Mouse (Mus musculus): ENCODE data around the gene Dhrs11.
A peak's percentile ranks its signal among the peaks of the same experiment; 100 is the strongest.
"Not testable (repeated sequence)": the region's sequence is repeated elsewhere in the genome, so short reads cannot be mapped to it uniquely, and the experiment has no call there.

The Dhrs11 gene

DNA sequence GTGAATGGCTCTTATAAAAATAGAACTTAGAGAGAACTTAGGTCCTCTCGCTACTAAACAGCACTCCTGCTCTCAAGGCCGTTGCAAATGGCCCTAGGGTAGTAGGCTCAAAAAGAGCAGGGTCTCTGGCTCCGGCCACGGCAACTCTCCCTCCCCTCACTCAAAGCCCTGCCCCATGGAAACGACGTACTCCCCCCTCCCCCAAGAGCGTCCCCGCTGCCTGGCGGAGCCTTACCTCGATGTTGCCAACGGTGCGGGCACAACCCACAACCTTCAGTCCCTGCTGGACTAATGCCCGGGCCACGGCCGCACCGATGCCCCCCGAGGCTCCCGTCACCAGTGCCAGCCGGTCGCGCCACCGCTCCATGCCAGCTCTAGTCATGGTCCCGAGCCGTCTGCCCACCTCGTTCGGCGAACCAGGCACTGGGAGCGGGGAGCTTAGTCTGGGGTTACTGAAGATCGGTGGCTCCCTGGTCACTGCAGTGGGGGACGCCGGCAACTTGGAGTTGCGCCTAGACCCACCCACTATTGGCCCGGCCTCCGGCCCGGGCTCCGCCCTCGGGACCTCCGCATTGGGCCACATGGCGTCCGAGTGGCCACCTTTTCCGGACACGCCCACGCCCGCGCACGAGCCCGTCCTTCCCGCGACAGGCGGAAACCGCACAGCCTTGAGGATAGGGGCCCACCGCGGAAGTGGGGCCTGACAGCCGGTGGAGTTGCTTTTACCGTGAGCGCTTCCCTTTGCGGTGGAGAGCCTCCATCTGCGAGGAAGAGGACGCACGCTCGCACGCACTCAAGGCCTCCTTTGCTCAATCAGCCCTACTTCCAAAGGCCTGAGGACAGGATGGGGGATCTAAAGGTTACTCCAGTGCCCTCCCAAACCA, at the start of gene Dhrs11:
TSS of gene Dhrs11 (minus strand) at position 479 of the 884 bp plus-strand sequence.
- peak; percentile 65 for DNase-seq (ENCODE audit: low read depth)

DNA sequence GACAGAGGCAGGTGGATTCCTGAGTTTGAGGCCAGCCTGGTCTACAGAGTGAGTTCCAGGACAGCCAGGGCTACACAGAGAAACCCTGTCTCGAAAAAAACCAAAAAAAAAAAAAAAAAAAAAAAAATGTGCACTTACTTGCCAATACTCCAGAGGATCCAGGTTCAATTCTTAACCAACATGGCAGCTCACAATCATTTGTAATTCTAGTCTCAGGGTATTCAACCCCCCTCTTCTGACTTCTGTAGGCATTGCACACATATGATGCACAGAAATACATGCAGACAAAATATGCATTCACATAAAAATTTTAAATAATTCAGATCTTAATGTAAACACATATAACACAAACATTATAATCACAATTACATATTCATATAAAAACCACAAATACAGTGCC, 47.2 kb upstream of the Dhrs11 start:
- not testable (repeated sequence) for DNase-seq (ENCODE audit: low read depth)

DNA sequence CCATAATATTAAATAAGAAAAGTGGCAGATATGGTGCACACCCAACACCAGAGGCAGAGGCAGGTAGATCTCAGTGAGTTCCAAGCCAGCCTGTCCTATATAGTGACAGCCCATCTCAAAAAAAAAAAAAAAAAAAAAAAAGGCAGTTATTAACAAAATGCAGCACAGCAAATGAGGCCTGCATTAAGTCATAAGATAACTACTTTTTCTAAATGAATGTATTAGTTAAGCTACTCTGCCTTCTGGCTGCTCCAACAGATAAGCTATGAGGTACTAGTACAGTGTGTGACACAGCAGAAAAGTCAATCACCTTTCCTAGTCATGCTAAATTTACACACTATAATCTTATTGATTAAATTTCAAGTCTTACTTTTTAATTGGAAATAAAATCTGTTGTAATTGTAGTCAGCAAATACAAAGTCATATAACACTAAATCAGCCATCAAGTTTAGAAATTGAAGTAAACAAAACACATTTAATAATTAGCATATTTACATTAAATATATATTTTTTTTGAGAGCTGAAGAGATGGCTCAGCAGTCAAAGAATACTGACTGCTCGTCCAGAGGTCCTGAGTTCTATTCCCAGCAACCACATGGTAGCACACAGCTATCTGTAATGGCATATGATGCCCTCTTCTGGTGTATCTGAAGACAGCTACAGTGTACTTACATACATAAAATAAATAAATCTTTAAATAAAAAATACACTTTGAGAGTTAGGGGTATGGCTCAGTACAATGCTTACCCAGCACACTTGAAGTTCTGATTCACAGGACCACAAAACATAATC, 44.4 kb upstream of the Dhrs11 start:
- no peak for DNase-seq (ENCODE audit: low read depth)

DNA sequence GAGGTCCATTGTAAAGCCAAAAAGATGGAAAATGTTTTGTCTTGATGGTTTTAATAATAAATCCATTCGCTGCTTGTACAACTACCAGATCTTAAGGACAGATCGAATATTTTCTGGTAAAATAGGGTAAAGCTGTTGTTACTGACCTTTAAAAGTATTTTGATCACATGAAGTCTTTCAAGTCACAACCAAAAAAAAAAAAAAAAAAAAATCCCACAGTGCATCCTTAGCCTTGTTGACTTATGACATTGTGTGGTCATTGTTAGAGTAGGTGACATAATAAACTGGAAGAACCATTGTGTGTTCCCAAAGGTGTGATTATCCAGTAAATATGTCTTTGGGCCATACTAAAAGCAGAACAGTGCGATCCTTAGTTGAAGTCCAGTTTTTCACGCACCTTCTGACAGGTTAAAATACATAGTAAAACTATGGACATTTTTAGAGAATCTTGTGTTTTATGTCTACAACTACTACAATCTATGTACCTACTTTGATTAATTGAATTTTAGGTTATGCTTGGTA, 42.8 kb upstream of the Dhrs11 start:
- no peak for DNase-seq (ENCODE audit: low read depth)

DNA sequence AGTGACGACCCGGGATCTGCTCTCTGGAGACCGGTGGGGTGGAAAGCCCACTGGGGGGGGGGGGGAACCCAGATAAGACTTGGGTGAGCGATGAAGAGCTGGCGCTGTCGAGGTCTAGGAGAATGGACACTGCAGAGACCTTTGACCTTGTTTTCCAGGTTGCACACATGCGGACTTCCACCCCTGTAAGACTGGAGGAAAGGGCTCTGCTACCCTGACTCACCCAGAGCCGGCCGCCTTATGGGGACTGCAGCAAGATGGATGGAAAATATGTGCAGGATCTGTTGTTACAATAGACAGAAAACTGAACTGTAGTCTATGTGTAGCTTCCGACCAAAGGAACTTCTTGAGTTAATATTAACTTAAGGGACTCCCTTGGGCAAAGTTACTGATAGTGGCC, 42.3 kb upstream of the Dhrs11 start:
- no peak for DNase-seq (ENCODE audit: low read depth)

DNA sequence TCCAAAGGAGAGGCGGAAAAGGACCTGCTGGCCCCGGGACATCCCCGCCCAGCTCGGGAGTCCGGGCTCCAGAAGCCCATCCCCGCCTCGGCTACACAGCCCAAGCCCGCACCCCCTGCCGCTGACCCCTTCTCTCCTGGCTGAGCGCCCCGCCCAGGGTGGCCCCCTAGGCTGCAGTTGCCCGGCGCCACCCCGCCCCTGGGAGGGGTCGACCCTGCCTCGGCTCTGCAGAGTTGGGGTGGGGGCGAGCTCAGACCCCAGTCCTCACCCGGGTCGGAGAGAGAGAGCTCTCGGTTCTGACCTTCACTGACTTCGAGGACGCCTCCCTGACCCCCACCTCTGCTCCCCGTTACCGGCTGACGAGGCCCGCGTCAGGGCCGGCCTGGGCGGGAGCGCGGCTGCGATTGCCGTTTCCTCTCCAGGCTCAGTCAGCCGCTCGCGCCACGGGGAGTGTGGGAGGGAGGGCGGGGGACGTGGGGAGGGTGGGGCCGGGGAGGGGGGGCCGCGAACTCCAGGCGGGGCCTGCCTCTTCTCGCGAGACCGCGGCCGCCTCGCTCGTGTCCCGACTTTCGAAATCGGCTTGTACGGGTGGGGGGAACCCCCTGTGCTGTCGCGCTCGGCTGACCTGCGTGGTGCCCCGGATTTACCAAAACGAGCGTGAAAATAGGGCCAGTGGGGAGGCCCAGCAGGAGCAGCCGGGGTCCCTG, 41.7 kb upstream of the Dhrs11 start, which contains the start of gene Ggnbp2:
TSS of gene Ggnbp2 (minus strand) at position 481 of the 707 bp plus-strand sequence.
- peak; percentile 64 for DNase-seq (ENCODE audit: low read depth)

DNA sequence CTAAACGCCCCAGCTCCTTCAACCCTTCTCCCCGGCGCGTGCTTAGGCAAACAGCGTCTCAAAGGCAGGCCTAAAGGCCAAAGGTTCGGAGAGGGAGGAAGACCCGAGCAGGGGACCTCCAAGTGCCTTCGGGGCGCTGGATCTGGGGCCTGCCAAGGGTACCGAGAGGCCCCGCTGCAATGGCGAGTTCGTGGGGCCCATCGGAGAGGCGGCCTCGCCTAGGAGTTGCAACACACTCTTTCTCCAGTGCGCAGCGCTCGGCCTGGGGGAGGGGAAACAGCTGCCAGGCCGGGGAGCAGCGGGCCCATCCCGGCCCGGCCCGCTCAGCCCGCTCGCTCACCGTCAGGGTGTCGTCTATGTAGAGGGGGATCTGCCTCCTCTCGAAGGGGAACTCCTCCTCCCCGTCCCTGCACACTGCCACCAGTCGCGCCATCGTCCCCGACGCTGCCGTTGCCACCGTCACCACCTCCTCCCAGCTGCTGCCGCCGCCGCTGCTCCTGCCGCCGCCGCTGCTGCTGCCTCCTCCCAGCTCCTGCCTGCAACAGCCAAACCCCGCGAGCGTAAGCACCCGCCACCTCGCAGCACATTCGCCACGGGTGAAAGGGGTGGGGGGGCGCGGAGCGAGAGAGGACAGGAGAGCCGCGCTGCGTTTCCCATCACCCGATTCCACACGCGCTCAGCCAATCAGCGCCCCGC, 40.9 kb upstream of the Dhrs11 start:
- DNase-seq (ENCODE audit: low read depth) = peak; percentile 72

DNA sequence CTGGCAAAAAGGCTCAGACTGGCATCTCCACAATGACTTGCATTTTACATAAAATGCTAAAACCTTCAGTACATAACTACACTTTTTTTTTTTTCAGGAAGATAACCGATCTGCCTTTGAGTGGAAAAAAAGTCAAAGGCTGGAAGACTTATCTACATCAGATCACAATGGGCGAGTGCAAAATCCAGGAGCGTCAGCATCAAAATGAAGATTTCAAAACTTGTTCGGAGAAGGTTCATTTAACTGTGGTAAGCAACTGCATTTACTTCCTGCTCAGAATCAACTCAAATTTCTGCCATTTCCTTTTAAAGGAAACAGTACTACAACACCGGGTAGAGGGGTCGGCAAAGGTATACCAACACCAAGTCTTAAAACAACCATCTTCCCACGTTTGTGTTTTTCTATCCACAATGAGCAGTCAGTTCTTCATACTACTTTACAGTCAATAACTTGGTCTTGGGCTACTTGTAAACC, 40.0 kb upstream of the Dhrs11 start:
- DNase-seq (ENCODE audit: low read depth) = no peak

DNA sequence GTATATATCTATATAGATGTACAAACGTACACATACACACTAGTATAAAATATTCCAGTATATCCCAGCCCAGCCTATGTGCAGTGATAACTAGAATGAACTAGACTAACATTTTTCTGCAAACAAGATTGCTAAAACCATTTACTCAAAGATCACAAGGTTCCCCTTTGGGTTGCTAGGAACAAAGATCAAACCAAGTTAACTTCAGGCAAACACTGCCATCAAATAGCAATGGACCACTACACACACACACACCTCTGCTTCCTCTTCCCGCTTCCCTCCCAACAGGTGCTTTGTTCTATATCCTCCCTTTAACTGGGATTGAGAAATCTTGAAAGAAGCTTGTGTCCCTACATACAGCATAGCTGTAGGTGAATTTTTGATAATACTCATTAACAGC, 38.8 kb upstream of the Dhrs11 start:
- no peak for DNase-seq (ENCODE audit: low read depth)

DNA sequence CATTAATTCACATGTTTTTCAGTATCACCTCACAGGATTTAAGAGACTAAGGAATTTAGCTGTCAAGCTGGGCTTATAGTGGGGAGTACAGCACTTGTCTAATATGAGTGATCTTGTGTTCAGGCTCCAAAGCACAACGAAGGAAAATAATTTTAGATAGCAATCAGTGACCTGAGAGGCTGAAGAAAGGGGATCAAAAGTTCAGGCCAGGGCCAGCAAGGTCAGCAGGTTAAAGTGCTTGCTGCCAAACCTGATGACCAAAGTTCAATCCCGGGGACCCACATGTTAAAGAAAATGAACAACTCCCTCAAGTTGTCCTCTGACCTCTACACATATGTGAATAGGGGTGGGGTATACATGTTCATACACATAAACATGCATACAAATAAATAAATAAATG, 36.5 kb upstream of the Dhrs11 start:
- no peak for DNase-seq (ENCODE audit: low read depth)

DNA sequence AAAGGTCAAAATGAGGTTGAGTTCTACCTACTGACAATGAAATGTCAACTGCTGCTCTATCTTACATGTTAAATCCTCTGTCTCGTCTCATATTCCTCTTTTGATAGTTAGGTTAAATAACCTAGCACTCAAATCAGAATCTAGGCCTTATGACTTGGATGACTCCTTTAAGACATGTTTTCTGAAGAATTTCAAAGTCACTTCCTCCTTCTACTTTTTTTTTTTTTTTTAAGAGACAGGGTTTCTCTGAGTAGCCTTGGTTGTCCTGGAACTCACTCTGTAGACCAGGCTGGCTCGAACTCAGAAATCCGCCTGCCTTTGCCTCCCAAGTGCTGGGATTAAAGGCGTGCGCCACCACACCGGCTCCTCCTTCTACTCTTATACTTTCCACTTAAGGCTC, 26.5 kb upstream of the Dhrs11 start:
- DNase-seq (ENCODE audit: low read depth) = no peak

DNA sequence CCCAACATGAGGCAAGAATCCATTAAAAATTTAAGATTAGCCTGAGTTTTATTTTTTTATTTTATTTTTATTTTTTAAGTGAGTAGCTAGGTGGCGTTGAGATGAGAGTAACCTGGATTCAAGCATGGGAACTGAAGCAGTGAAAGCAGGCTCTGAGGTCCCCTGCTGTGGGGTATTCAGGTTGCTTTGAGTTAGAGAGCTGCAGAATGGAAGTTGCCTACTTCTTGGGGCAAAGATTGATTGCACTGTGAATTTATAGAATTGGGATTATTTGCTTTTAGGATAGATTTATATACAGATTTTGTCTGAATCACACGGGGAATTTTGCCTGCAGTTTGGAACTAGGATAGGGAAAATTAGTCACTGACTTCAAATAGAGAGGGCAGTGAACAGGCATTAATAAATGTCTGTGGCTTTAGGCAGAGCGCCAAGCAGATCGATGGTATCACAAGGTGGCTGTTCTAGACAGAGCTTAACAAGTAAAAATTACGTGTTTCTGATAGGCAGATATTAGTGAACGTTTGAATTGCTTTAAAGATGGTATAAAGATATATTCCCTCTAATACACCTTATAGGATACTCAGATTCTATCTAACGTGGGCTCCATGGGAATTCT, 18.8 kb upstream of the Dhrs11 start:
- DNase-seq (ENCODE audit: low read depth) = no peak

DNA sequence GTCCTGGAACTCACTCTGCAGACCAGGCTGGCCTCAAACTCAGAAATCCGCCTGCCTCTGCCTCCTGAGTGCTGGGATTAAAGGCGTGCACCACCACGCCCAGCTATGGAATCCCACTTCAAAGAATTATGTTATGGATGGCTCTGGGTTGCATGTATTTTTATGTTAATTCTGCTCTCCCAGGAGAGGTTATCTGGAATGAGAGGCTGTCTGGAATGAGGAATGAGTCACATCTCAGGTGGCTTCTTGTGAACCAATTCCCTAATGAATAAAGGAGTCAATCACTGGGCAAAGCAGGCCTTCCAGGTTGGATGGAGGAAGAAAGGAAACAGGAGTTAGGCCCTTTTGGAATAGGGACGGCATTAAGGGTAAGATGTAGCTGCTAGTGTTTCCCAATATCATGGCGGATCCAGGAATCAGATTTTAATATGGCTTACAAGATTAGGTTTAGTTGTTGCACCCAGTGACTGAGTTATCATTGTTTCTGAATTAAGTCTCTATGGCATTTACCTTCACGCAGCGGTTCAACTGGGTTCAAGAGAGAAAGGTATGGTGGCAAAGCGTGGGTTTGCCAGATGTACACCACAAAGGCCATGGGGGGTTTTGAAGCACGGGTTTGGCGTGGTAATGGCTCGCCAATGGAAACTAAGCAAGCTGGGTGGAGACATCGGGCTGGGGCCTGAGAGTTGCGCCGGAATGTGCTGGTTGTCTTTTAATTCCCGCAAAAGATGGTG, 18.1 kb upstream of the Dhrs11 start:
- DNase-seq (ENCODE audit: low read depth) = no peak

DNA sequence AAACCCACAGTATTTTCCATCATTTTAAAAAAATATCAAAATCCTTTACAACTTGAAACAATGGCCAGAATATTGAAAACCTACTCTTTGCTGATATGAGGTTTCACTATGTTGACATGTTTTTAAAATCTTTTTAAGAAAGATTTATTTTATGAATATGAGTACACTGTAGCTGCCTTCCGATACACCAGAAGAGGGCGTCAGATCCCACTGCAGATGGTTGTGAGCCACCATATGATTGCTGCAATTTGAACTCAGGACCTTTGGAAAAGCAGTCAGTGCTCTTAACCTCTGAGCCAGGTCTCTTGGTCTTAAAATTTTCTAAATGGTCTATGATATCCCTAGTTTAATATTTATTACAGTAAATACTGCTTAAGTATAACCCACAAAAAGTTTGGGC, 10.5 kb upstream of the Dhrs11 start:
- no peak for DNase-seq (ENCODE audit: low read depth)

DNA sequence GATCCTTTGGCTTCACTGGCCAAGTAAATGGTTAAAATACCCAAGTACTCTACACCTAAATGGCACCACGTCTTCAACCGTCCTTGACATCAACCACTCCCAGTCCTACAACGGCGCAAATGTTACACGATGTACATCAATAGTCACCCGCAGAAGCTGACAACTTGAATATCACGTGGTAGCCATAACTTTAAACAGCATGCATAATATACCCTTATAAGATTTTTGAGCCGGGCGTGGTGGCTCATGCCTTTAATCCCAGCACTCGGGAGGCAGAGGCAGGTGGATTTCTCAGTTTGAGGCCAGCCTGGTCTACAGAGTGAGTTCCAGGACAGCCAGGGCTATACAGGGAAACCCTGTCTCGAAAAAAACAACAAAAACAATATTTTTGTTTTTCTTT, 701 bp upstream of the Dhrs11 start:
- not testable (repeated sequence) for DNase-seq (ENCODE audit: low read depth)

DNA sequence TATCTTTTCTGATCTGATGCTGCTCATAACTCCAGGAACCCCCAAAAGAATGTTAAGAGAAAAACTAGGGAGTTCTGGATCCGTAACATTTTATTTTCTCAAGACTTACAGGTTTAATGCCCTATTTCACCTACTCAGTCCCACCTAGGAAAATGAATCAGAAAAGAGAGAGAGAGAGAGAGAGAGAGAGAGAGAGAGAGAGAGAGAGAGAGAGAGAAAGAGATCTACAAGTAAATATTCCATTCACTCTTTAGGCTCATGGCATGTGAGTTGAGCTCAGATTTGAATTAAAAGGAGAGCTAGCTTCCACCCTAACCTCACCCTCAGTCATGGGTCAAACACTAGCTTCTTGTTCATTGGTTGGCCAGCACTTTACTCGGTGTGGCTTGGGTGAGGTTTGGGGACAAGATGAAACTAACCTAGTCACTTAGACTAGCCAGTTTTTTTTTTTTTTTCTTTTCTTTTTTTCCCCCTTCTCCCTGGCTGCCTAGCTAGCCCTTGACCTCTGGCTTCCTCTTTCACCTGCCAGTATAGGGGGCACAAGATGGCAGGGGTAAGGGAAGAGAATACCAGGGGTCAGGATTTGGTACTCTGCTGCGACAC, 792 bp downstream of the Dhrs11 start:
- DNase-seq (ENCODE audit: low read depth) = no peak

DNA sequence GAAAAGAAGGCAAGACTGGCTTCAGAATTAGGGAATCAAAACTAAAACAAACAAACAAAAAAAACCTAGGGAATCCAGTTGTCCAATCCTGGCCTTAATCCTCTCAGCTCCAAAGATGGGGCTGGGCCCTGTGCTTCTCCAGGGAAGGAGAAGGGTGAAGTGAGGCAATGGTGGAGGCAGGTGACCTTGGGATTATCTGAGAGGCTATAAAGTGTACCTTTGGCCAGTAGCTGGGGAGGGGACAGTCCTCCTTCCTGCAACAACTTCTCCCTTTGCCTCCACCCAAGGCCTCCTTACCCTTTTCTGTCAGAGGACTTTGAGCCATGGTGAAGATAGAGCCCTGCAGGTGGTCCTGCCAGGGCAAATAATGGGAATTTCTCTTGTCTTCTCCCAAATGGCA, 1.3 kb downstream of the Dhrs11 start:
- no peak for DNase-seq (ENCODE audit: low read depth)

DNA sequence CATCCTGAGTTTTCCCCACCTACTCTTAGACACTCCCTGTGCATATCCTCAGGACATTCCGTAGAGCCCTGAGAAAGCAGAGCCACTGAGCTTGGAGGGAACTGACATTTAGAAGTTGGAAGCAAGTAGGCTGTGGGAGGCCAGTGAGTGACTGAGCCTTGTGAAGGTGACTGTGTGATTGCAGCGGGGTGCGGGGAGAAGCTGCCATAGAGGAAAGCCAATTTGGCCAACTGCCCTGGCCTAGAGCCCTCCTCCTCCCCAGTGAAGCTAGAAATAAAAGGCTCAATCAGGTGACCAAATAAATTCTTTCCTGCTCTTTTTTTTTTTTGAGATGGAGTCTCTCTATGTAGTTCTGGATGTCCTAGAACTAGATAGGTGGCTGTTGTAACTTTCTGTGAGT, 2.6 kb downstream of the Dhrs11 start:
- DNase-seq (ENCODE audit: low read depth) = no peak

DNA sequence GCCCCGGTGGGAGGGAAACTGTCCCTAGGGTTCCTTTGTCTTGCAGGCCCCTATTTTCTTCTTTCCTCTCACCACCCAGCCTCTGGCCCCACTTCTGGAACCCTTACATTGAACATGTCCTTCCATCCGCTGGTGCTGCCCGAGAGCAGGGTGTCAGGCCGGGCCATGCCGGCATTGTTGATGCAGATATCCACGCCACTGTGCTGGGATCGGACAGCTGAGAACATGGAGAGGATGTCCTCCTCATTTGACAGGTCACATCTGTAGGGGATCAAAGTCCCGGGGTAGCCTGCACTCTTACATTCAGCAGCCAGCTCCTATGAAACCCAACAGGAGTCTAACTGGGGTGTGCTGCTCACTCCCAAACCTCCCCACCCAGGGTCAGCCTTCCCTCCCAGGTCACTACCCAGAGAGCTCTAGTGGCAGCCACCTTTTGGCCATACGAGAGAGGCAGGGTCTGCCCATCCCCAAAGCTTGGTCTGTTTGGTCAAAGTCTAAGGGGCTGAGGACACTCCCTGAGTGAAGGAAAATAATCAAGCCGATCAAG, 3.5 kb downstream of the Dhrs11 start:
- DNase-seq (ENCODE audit: low read depth) = no peak

DNA sequence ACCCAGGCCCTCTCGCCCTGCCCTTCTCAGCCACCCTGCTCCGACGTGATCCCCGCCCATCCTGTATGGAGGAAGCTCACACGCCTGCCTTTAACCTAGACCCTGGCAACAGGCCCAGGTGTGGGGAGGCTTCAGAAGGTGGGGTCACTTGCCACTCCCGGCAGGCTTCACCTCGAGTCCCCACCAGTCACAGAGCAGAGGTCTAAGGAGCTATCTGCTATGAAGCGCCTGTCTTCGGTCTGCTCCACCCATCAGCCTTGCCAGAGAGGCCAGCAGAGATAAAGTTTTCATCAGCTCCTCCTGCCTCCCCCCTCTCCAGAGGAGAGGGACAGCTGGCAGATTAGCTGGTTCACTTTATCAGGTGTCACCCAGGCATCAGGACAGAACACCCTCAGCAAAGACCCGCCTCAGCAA, 5.3 kb downstream of the Dhrs11 start:
- DNase-seq (ENCODE audit: low read depth) = no peak
